Mouse (Mus musculus) neural tube, embryonic 11.5 days (tissue): ENCODE data around the gene Prpf38b. TPM values are rescaled to one million over a fixed set of nuclear protein-coding genes. Genes with fewer than 3 reads are reported as not detected.

Experiments used
- polyA plus RNA-seq: library from polyadenylated mRNA; unstranded; fragments of >200 nt; fragmentation: Nextera tagmentation; extraction: Ambion mirVana; gene quantifications from 2 replicates; pipeline ENCODE4 v1.2.1, GENCODE M21; 2014

Gene Prpf38b
- polyA plus RNA-seq, 1 experiment from 2014 or later, result 59.0 TPM

Other genes starting within 250 kb of the Prpf38b start
- 101 and 109 TPM in 2 replicates for gene Gpsm2, start 189.4 kb downstream of the Prpf38b start, polyA plus RNA-seq
- 0.08 and 0.15 TPM in 2 replicates for gene Aknad1, start 172.1 kb downstream of the Prpf38b start, polyA plus RNA-seq
- gene Stxbp3, start 71.2 kb downstream of the Prpf38b start, polyA plus RNA-seq, result 20.8 and 25.4 TPM in 2 replicates
- not detected in 2 replicates for gene Fndc7, start 21.7 kb downstream of the Prpf38b start, polyA plus RNA-seq
- 0.58 and 0.81 TPM in 2 replicates for gene Henmt1, start 28.1 kb upstream of the Prpf38b start, polyA plus RNA-seq
- not detected in 2 replicates for gene Gm9857, start 28.7 kb upstream of the Prpf38b start, polyA plus RNA-seq
- 16.8 and 18.2 TPM in 2 replicates for gene Fam102b, start 115.9 kb upstream of the Prpf38b start, polyA plus RNA-seq
- not detected in 2 replicates for gene Slc25a54, start 168.7 kb upstream of the Prpf38b start, polyA plus RNA-seq
- 31.0 and 33.5 TPM in 2 replicates for gene Slc25a24, start 211.4 kb upstream of the Prpf38b start, polyA plus RNA-seq